Mouse (Mus musculus) lung, postnatal 0 days (tissue): ENCODE data around the gene Lhpp. TPM values are rescaled to one million over a fixed set of nuclear protein-coding genes. Genes with fewer than 3 reads are reported as not detected.
A peak's percentile ranks its signal among the peaks of the same experiment; 100 is the strongest.

Experiments
- ATAC-seq: fragments of 200-750 bp; cut with Nextera tagmentation; 2 replicates; pipeline ENCODE4 v1.8.0; 2017; ENCODE audit warnings: moderate library complexity
- DNase-seq: peaks from one replicate; pipeline ENCODE4 v3.0.0-alpha.2; 2016; ENCODE audit warnings: low spot score
- H3K27ac ChIP-seq: fragments of 300-500 bp; sonication (generic); 2 replicates; pipeline ENCODE4 v1.5.1; 2014; ENCODE audit warnings: antibody characterized with exemption, mild to moderate bottlenecking, low read length, mixed read lengths
- H3K27me3 ChIP-seq: fragments of 300-500 bp; sonication (generic); replicated peaks from 2 replicates; pipeline ENCODE4 v1.6.1; 2014; ENCODE audit warnings: low read length, mixed read lengths; ENCODE audit not compliant: insufficient read depth
- H3K36me3 ChIP-seq: fragments of 300-500 bp; sonication (generic); 2 replicates; pipeline ENCODE4 v1.6.1; 2014; ENCODE audit warnings: low read length, mixed read lengths; ENCODE audit not compliant: insufficient read depth
- H3K4me1 ChIP-seq: fragments of 300-500 bp; sonication (generic); 2 replicates; pipeline ENCODE4 v1.6.1; 2014; ENCODE audit warnings: antibody characterized with exemption, low read depth, low read length, mixed read lengths; ENCODE audit not compliant: insufficient read depth
- H3K4me2 ChIP-seq: fragments of 300-500 bp; sonication (generic); replicated peaks from 2 replicates; pipeline ENCODE4 v1.6.1; 2014; ENCODE audit warnings: low read depth, mild to moderate bottlenecking, low read length, moderate library complexity, mixed read lengths
- H3K4me3 ChIP-seq: fragments of 300-500 bp; sonication (generic); 2 replicates; pipeline ENCODE4 v1.5.1; 2014; ENCODE audit warnings: low read depth, low read length
- H3K9ac ChIP-seq: fragments of 300-500 bp; sonication (generic); replicated peaks from 2 replicates; pipeline ENCODE4 v1.6.1; 2014; ENCODE audit warnings: low read depth, mild to moderate bottlenecking
- H3K9me3 ChIP-seq: fragments of 300-500 bp; sonication (generic); 2 replicates; pipeline ENCODE4 v1.6.1; 2016; ENCODE audit warnings: low read length, mixed read lengths
- CTCF ChIP-seq: IDR thresholded peaks from 2 replicates; pipeline ENCODE4 v1.5.1; 2016; ENCODE audit warnings: antibody characterized with exemption, mild to moderate bottlenecking
- EP300 ChIP-seq: IDR thresholded peaks from 2 replicates; pipeline ENCODE4 v1.6.1; 2016; ENCODE audit warnings: antibody characterized with exemption, mild to moderate bottlenecking, control low read depth
- WGBS: fragments of 180-500 bp; shearing (Covaris S2); extraction: QIAGEN DNeasy Blood & Tissue Kit; methylation state at CpG from one replicate; pipeline ENCODE4 v1.1.7; 2014; 5-methylcytosine and 5-hydroxymethylcytosine counted together
- polyA plus RNA-seq: library from polyadenylated mRNA; unstranded; fragments of >200 nt; fragmentation: Nextera tagmentation; extraction: Ambion mirVana; gene quantifications from 2 replicates; pipeline ENCODE4 v1.2.1, GENCODE M21; 2015

Gene Lhpp
- polyA plus RNA-seq, 1 experiment from 2014 or later = 5.9 TPM

- WGBS = 37% methylated on average over 3 of the region's 3 CpGs
- Histone ChIP-seq H3K9me3 (no peaks in the 10 kb centered on the region), H3K27ac (no peak overlapping the region; the same call in 1 of the 2 replicates), H3K9ac (no peak overlapping the region), H3K4me3 (no peak overlapping the region), H3K4me1 (peaks cover 9% of the 10 kb centered on the region; the same call in 1 of the 2 replicates), H3K4me2 (no peak overlapping the region), H3K27me3 (no peaks in the 10 kb centered on the region), H3K36me3 (no peaks in the 10 kb centered on the region)
- DNase-seq (peak; percentile 66), ATAC-seq (peak; percentile 70)
- TF ChIP-seq EP300 (0 out of 2 replicates have a peak, but pooled peaks have one; percentile 24), CTCF (no peak)
Observed at GRCm38 (mm10) chr7:132701412-132701811, 91.0 kb downstream of the Lhpp start.

GRCm38 (mm10) chr7:132702024-132702423 lies 91.6 kb downstream of the Lhpp start:
- TF ChIP-seq CTCF (no peak), EP300 (no peak)
- Histone ChIP-seq H3K4me3 (no peak overlapping the region), H3K36me3 (no peaks in the 10 kb centered on the region), H3K4me2 (no peak overlapping the region), H3K27ac (no peak overlapping the region; the same call in 1 of the 2 replicates), H3K27me3 (no peaks in the 10 kb centered on the region), H3K4me1 (peaks cover 9% of the 10 kb centered on the region; the same call in 1 of the 2 replicates), H3K9ac (no peak overlapping the region), H3K9me3 (no peaks in the 10 kb centered on the region)
- ATAC-seq (no peak), DNase-seq (no peak)
- 86% methylated on average over 3 of the region's 3 CpGs for WGBS

GRCm38 (mm10) chr7:132702492-132703070 lies 92.1 kb downstream of the Lhpp start:
- ATAC-seq = no peak
- WGBS = 74% methylated on average over 5 of the region's 5 CpGs

GRCm38 (mm10) chr7:132703515-132704309 lies 93.3 kb downstream of the Lhpp start:
- H3K27ac ChIP-seq = no peak overlapping the region
- no peak for TF ChIP-seq CTCF
- TF ChIP-seq EP300 = no peak
- no peaks in the 10 kb centered on the region for H3K36me3 ChIP-seq
- H3K4me3 ChIP-seq = no peak overlapping the region
- H3K4me2 ChIP-seq = no peak overlapping the region
- H3K4me1 ChIP-seq = peaks cover 9% of the 10 kb centered on the region; the same call in 1 of the 2 replicates
- H3K27me3 ChIP-seq = no peaks in the 10 kb centered on the region
- no peak for ATAC-seq
- H3K9ac ChIP-seq = no peak overlapping the region
- no peaks in the 10 kb centered on the region for H3K9me3 ChIP-seq
- DNase-seq = no peak
- 80% methylated on average over 9 of the region's 9 CpGs for WGBS

More at GRCm38 (mm10) chr7:132702492-132703070, 92.1 kb downstream of the Lhpp start:
- DNase-seq = no peak
- no peak overlapping the region for H3K4me2 ChIP-seq
- H3K36me3 ChIP-seq = no peaks in the 10 kb centered on the region
- no peaks in the 10 kb centered on the region for H3K9me3 ChIP-seq
- peaks cover 9% of the 10 kb centered on the region; the same call in 1 of the 2 replicates for H3K4me1 ChIP-seq
- no peak overlapping the region for H3K4me3 ChIP-seq
- no peak overlapping the region for H3K27ac ChIP-seq
- TF ChIP-seq CTCF (no peak), EP300 (no peak)
- no peaks in the 10 kb centered on the region for H3K27me3 ChIP-seq
- H3K9ac ChIP-seq = no peak overlapping the region

GRCm38 (mm10) chr7:132704310-132704875 lies 94.0 kb downstream of the Lhpp start:
- TF ChIP-seq EP300 = no peak
- no peak for TF ChIP-seq CTCF
- no peak overlapping the region for H3K4me3 ChIP-seq
- WGBS = 65% methylated on average over 8 of the region's 8 CpGs
- H3K4me1 ChIP-seq = peaks cover 9% of the 10 kb centered on the region; the same call in 1 of the 2 replicates
- no peaks in the 10 kb centered on the region for H3K27me3 ChIP-seq
- no peaks in the 10 kb centered on the region for H3K36me3 ChIP-seq
- DNase-seq (peak; percentile 41), ATAC-seq (peak; percentile 39; the same call in 1 of the 2 replicates)
- no peak overlapping the region for H3K4me2 ChIP-seq
- no peaks in the 10 kb centered on the region for H3K9me3 ChIP-seq
- H3K27ac ChIP-seq = no peak overlapping the region
- no peak overlapping the region for H3K9ac ChIP-seq

- peak; percentile 56 for TF ChIP-seq CTCF
- no peak for TF ChIP-seq EP300
- Histone ChIP-seq H3K27ac (no peak overlapping the region), H3K4me3 (no peak overlapping the region), H3K9ac (no peak overlapping the region), H3K36me3 (no peaks in the 10 kb centered on the region), H3K4me1 (peaks cover 9% of the 10 kb centered on the region; the same call in 1 of the 2 replicates), H3K27me3 (no peaks in the 10 kb centered on the region), H3K4me2 (no peak overlapping the region), H3K9me3 (no peaks in the 10 kb centered on the region)
- 90% methylated on average over 7 of the region's 7 CpGs for WGBS
- no peak for ATAC-seq
- DNase-seq = no peak
Observed at GRCm38 (mm10) chr7:132705130-132705529, 94.7 kb downstream of the Lhpp start.
